Mouse (Mus musculus) hindbrain, embryonic 11.5 days (tissue): ENCODE data around the gene Ago1. TPM values are rescaled to one million over a fixed set of nuclear protein-coding genes. Genes with fewer than 3 reads are reported as not detected.
A peak's percentile ranks its signal among the peaks of the same experiment; 100 is the strongest.

Experiments
- ATAC-seq: fragments of 200-750 bp; cut with Nextera tagmentation; 2 replicates; pipeline ENCODE4 v1.8.0; 2017; ENCODE audit warnings: mild to moderate bottlenecking, moderate TSS enrichment, moderate library complexity; ENCODE audit not compliant: low FRiP score
- DNase-seq: peaks from one replicate; pipeline ENCODE4 v3.0.0-alpha.2; 2015; ENCODE audit warnings: low spot score
- H3K27ac ChIP-seq: fragments of 300-500 bp; sonication (generic); 2 replicates; pipeline ENCODE4 v1.5.1; 2014; ENCODE audit warnings: mild to moderate bottlenecking, low read depth, low read length
- H3K27me3 ChIP-seq: fragments of 300-500 bp; sonication (generic); 2 replicates; pipeline ENCODE4 v1.6.1; 2014; ENCODE audit warnings: mild to moderate bottlenecking, low read length, moderate library complexity, mixed read lengths; ENCODE audit not compliant: control insufficient read depth, insufficient read depth
- H3K36me3 ChIP-seq: fragments of 300-500 bp; sonication (generic); 2 replicates; pipeline ENCODE4 v1.6.1; 2014; ENCODE audit warnings: mild to moderate bottlenecking, low read length, moderate library complexity, mixed read lengths; ENCODE audit not compliant: control insufficient read depth, insufficient read depth
- H3K4me1 ChIP-seq: fragments of 300-500 bp; sonication (generic); replicated peaks from 2 replicates; pipeline ENCODE4 v1.6.1; 2014; ENCODE audit warnings: low read length, mixed read lengths; ENCODE audit not compliant: control insufficient read depth, insufficient read depth
- H3K4me2 ChIP-seq: fragments of 300-500 bp; sonication (generic); replicated peaks from 2 replicates; pipeline ENCODE4 v1.6.1; 2014; ENCODE audit warnings: mild to moderate bottlenecking, low read depth, low read length
- H3K4me3 ChIP-seq: fragments of 300-500 bp; sonication (generic); 2 replicates; pipeline ENCODE4 v1.5.1; 2014; ENCODE audit warnings: low read depth, low read length
- H3K9ac ChIP-seq: fragments of 300-500 bp; sonication (generic); 2 replicates; pipeline ENCODE4 v1.6.1; 2014; ENCODE audit warnings: low read depth, low read length
- H3K9me3 ChIP-seq: fragments of 300-500 bp; sonication (generic); 2 replicates; pipeline ENCODE4 v1.6.1; 2016; ENCODE audit warnings: low read length; ENCODE audit not compliant: control insufficient read depth
- WGBS: fragments of 180-500 bp; shearing (Covaris S2); extraction: QIAGEN DNeasy Blood & Tissue Kit; methylation state at CpG from one replicate; pipeline ENCODE4 v1.1.7; 2014; 5-methylcytosine and 5-hydroxymethylcytosine counted together
- polyA plus RNA-seq: library from polyadenylated mRNA; unstranded; fragments of >200 nt; fragmentation: Nextera tagmentation; extraction: Ambion mirVana; gene quantifications from 2 replicates; pipeline ENCODE4 v1.2.1, GENCODE M21; 2014

The Ago1 gene
- polyA plus RNA-seq, 1 experiment from 2014 or later: 37.9 TPM

DNA sequence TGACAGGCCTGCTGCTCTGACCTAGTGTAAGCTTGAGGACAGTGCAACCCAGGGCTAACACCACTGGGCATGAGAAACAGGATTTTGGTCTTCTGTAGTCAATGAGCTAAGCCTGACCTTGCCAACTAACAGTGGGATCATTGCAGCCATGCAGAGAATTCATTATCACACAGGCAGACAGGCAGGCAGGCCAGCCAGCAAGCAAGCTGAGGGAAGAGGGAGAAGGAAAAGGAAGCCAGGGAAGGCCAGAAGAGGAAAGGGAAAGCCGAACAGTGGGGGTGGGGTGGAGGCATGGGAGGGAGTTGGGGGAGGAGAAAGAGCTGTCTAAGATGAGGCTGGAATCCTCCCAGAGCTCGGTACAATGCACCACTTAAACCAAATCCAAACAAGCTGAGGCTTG lies 32.1 kb downstream of the Ago1 start:
- WGBS: 66% methylated on average over 2 of the region's 2 CpGs
- no peak for DNase-seq
- no peak overlapping the region for H3K4me2 ChIP-seq
- ATAC-seq: no peak
- H3K4me1 ChIP-seq: no peaks in the 10 kb centered on the region
- no peaks in the 10 kb centered on the region for H3K27me3 ChIP-seq
- H3K9me3 ChIP-seq: no peaks in the 10 kb centered on the region
- no peak overlapping the region for H3K9ac ChIP-seq
- H3K4me3 ChIP-seq: no peak overlapping the region
- no peak overlapping the region for H3K27ac ChIP-seq
- peaks cover 20% of the 10 kb centered on the region; the same call in 1 of the 2 replicates for H3K36me3 ChIP-seq

DNA sequence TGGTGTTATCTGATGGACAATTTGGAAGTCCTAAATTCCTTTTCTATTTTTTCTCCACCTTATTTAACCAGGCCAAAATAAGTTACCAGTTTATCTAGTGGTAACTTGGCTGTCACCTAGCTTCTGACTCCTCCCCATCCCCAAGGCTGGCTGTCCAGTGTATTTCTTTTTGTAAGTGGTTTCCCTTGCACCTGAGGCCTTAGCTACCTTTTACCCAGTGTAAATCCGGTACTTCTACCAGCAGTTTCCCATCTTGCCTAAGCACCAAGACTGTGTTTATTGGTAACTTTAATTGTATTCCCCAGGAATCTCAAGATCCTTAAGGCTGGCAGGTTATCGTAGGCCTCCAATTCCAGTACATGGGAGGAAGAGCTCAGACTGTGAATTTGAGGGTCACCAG lies 34.3 kb downstream of the Ago1 start:
- Histone ChIP-seq H3K27ac (no peak overlapping the region), H3K9ac (no peak overlapping the region), H3K27me3 (no peaks in the 10 kb centered on the region), H3K4me2 (no peak overlapping the region), H3K4me3 (no peak overlapping the region), H3K4me1 (no peaks in the 10 kb centered on the region), H3K9me3 (no peaks in the 10 kb centered on the region), H3K36me3 (peaks cover 9% of the 10 kb centered on the region; the same call in 1 of the 2 replicates)
- ATAC-seq (no peak), DNase-seq (no peak)
- WGBS: 91% methylated on average over 2 of the region's 2 CpGs

DNA sequence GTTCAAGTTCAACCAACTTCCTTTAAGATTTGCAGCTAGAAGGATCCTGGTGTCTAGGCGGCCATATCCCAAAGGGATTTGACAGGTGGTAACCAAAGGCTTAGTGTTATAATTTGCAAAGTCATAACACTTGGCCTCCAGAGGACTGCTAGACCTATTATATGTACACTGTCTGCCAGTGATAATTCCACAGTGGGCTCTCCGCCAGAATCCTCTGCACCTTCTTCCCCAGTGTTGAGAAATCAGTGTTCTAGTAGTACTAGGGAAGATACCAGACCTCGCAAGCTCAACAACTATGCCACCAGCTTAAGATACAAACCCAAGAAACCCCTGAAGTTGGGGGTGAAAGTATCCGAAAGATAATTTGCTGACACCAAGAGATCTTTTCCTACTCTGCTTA lies 35.2 kb downstream of the Ago1 start:
- whole genome bisulfite sequencing: 87% methylated on average over 4 of the region's 4 CpGs
- Histone ChIP-seq H3K36me3 (peaks cover 5% of the 10 kb centered on the region; the same call in 1 of the 2 replicates), H3K4me2 (no peak overlapping the region), H3K9ac (no peak overlapping the region), H3K9me3 (no peaks in the 10 kb centered on the region), H3K27ac (no peak overlapping the region), H3K4me1 (peaks cover 3% of the 10 kb centered on the region; the same call in 1 of the 2 replicates), H3K4me3 (no peak overlapping the region), H3K27me3 (no peaks in the 10 kb centered on the region)
- DNase-seq: no peak
- ATAC-seq: no peak

DNA sequence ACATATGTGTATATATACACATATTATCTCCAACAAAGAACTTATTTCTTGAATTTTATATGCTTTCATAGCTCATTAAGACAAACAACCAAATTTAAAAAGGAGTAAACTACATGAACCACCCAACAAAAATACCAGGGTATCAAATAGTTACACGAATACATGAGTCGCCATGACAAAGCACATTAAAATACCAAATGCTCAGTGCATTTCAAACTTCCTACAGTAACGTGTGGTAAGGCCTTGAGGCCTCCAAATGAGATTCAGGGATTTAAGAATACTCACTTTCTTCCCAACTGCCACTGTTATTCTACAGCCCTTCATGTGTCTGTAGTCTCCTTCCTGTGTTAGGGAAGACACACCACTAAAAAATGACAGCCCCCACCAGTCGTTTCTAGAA lies 36.6 kb downstream of the Ago1 start:
- no peak overlapping the region for H3K27ac ChIP-seq
- peaks cover 3% of the 10 kb centered on the region; the same call in 1 of the 2 replicates for H3K4me1 ChIP-seq
- H3K4me3 ChIP-seq: no peak overlapping the region
- H3K9ac ChIP-seq: no peak overlapping the region
- no peaks in the 10 kb centered on the region for H3K27me3 ChIP-seq
- WGBS: 82% methylated on average over 4 of the region's 4 CpGs
- no peak for ATAC-seq
- peaks cover 5% of the 10 kb centered on the region; the same call in 1 of the 2 replicates for H3K36me3 ChIP-seq
- no peak overlapping the region for H3K4me2 ChIP-seq
- no peaks in the 10 kb centered on the region for H3K9me3 ChIP-seq
- no peak for DNase-seq

DNA sequence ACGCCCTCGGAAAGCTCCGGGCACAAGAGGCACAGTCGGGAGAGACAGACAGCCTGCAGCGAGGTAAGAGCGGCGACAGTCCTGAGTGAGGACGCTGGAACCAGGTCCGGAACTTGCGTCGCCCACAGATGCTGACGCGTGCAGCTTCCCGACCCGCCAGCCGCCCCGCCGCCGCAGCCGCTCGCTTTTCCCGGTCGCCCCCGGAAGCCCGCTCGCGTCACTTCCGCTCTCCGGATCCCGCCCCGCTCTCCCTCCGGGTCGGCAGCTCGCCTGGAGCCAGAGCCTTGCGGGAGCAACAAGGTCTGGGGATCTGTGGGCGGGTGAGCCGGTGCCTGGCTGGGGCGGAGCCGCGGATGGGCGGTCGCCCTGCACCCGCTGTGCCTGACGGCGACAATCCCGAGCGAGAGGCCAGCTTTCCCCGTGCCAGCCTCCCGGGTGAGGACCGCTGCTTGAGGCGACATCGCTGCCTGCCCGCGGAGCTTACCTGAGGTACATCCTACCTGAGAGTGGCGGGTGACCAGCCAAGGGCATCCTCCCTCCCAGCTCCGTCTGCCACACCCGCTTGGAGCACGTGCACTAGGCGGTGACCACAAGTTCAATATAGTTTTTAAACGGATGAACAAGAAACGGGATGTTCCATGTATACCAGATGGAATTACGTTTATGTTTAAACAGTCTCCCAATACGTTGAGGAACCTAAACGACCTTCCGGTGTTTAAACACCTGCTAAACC lies 38.9 kb downstream of the Ago1 start, which contains the start of gene Ago3:
Gene Ago3 (minus strand): TSS at position 210 of the 733 bp plus-strand sequence.
- peak within 1 kb of the TSS; percentile 85 for H3K4me2 ChIP-seq
- no peaks in the 10 kb centered on the region for H3K9me3 ChIP-seq
- under 1% methylated on average over 46 of the region's 65 CpGs for WGBS
- peak within 1 kb of the TSS; percentile 90 for H3K4me3 ChIP-seq
- ATAC-seq (peak; percentile 96), DNase-seq (peak; percentile 94)
- H3K9ac ChIP-seq: peak within 1 kb of the TSS; percentile 84
- H3K27ac ChIP-seq: peak within 1 kb of the TSS; percentile 88
- H3K4me1 ChIP-seq: peaks cover 3% of the 10 kb centered on the region; the same call in 1 of the 2 replicates
- no peaks in the 10 kb centered on the region for H3K36me3 ChIP-seq
- no peaks in the 10 kb centered on the region for H3K27me3 ChIP-seq

DNA sequence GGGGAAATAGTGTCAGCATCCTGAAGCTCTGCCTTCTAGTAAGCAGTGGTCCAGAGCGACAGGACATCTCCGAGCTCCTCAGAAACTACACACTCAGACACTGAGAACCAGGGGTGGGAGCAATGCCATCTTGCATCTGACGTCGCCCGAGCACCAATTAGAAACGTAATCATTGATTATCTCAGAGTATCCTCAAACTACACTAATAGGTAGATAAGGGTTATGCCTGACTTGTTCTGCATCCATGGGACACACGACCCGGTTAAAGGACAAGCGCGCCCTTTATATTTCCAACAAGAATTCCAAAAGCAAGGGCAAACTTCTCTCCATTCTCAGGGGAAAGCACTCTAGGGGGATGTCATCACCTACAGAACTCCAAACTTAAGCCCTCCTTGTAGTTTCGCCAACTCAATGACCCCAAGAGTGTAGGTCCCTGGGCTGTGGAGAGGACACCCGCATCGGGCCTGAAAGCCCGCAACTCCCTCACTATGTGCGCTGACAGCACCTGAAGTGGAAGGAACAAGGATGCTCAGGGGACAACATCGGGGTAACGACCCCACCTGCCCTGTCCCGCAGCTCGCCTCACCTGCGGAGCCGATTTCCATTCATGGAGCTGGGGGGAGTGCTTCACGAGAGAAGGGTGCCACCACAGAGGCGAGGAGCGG lies 39.6 kb downstream of the Ago1 start:
- Histone ChIP-seq H3K4me2 (peak overlapping the region; percentile 85), H3K27me3 (no peaks in the 10 kb centered on the region), H3K36me3 (no peaks in the 10 kb centered on the region), H3K9ac (peak overlapping the region; percentile 84), H3K4me3 (peak overlapping the region; percentile 90), H3K9me3 (no peaks in the 10 kb centered on the region), H3K4me1 (peaks cover 3% of the 10 kb centered on the region; the same call in 1 of the 2 replicates), H3K27ac (peak overlapping the region; percentile 88)
- 3% methylated on average over 24 of the region's 24 CpGs for WGBS
- ATAC-seq (peak; percentile 46), DNase-seq (peak; percentile 40)

DNA sequence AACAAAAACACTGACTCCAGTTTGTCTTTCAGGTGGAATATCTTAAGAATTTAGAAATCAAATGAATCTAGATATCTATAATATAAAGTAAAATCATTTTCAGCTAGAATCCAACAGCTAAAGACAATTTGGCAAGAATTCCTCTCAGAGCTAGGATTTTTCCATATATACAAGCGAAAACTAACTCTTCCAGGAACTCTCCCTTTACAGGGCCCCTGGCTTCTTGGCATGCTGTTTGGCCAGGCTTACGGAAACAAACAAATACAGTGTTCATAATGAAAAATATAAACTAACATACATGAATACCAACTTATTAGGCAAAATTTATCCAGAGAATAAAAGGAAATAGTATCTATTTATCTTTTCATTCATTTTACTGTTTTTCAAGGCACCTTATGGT lies 44.5 kb downstream of the Ago1 start:
- H3K27ac ChIP-seq: no peak overlapping the region
- ATAC-seq (no peak), DNase-seq (no peak)
- no peak overlapping the region for H3K4me3 ChIP-seq
- H3K36me3 ChIP-seq: no peaks in the 10 kb centered on the region
- WGBS: 98% methylated on average over 2 of the region's 2 CpGs
- no peaks in the 10 kb centered on the region for H3K27me3 ChIP-seq
- peaks cover 3% of the 10 kb centered on the region; the same call in 1 of the 2 replicates for H3K4me1 ChIP-seq
- no peaks in the 10 kb centered on the region for H3K9me3 ChIP-seq
- H3K4me2 ChIP-seq: no peak overlapping the region
- H3K9ac ChIP-seq: no peak overlapping the region

DNA sequence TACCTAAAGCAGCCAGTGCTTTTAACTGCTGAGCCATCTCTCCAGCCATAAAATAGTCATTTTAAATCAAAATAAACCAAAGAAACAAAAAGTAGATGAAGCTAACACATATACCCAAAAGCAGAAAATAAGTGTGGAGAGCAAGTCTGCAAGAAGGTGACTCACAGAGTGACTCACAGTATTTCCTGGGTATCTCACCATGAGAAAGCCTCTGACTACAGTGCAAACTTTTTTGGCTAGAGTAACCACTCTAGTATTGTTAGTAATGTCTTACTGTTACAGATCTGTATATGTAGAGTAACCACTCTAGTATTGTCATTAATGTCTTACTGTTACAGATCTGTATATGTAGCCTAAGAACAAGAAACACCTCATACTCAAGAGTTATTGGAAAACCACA lies 52.7 kb downstream of the Ago1 start:
- Histone ChIP-seq H3K27me3 (no peaks in the 10 kb centered on the region), H3K4me2 (no peak overlapping the region), H3K9me3 (no peaks in the 10 kb centered on the region), H3K9ac (no peak overlapping the region), H3K36me3 (no peaks in the 10 kb centered on the region), H3K4me1 (no peaks in the 10 kb centered on the region), H3K4me3 (no peak overlapping the region), H3K27ac (no peak overlapping the region)
- no peak for DNase-seq
- no peak for ATAC-seq

DNA sequence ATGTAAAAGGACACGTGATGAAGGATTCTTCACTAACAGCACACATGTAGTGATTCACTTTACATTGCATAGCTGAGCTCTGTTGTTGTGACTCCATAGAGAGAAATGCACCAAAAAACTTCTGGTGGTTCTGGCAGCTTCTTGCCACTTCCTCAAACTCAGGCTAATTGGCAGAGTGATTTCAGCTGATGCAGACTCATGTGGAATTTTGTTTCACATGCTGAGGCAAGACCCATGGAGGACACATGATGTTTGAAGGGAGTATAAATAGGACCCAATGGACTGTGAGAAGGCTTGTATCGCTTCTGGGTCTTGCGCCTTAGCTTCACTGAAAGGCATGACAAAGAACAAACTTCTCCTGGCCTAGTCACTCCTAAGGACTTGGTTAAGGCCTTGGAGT lies 55.9 kb downstream of the Ago1 start:
- Histone ChIP-seq H3K4me3 (no peak overlapping the region), H3K36me3 (no peaks in the 10 kb centered on the region), H3K4me2 (no peak overlapping the region), H3K4me1 (no peaks in the 10 kb centered on the region), H3K27me3 (no peaks in the 10 kb centered on the region), H3K9me3 (no peaks in the 10 kb centered on the region), H3K9ac (no peak overlapping the region), H3K27ac (no peak overlapping the region)
- DNase-seq (no peak), ATAC-seq (no peak)
- WGBS: 96% methylated on average over 3 of the region's 3 CpGs
